Mouse (Mus musculus) embryonic facial prominence, embryonic 13.5 days (tissue): Measurements from ENCODE around the gene Gpx2. TPM values are rescaled to one million over a fixed set of nuclear protein-coding genes. Genes with fewer than 3 reads are reported as not detected.

Experiments used
- ATAC-seq: fragments of 200-750 bp; cut with Nextera tagmentation; 2 replicates; pipeline ENCODE4 v1.8.0; 2017; ENCODE audit warnings: low read depth; ENCODE audit not compliant: insufficient number of reproducible peaks, insufficient read depth, low FRiP score, low TSS enrichment
- H3K27ac ChIP-seq: fragments of 300-500 bp; sonication (generic); 2 replicates; pipeline ENCODE4 v1.5.1; 2015; ENCODE audit warnings: moderate library complexity, mild to moderate bottlenecking, inconsistent platforms
- H3K27me3 ChIP-seq: fragments of 300-500 bp; sonication (generic); 2 replicates; pipeline ENCODE4 v1.6.1; 2015; ENCODE audit warnings: mild to moderate bottlenecking, inconsistent platforms
- H3K36me3 ChIP-seq: fragments of 300-500 bp; sonication (generic); 2 replicates; pipeline ENCODE4 v1.6.1; 2015; ENCODE audit warnings: mild to moderate bottlenecking, inconsistent platforms
- H3K4me1 ChIP-seq: fragments of 300-500 bp; sonication (generic); 2 replicates; pipeline ENCODE4 v1.6.1; 2015; ENCODE audit warnings: inconsistent platforms
- H3K4me2 ChIP-seq: fragments of 300-500 bp; sonication (generic); 2 replicates; pipeline ENCODE4 v1.6.1; 2015; ENCODE audit warnings: moderate library complexity, mild to moderate bottlenecking, inconsistent platforms
- H3K4me3 ChIP-seq: fragments of 300-500 bp; sonication (generic); 2 replicates; pipeline ENCODE4 v1.5.1; 2015; ENCODE audit warnings: mild to moderate bottlenecking, inconsistent platforms
- H3K9ac ChIP-seq: fragments of 300-500 bp; sonication (generic); 2 replicates; pipeline ENCODE4 v1.6.1; 2015; ENCODE audit warnings: mild to moderate bottlenecking, inconsistent platforms
- H3K9me3 ChIP-seq: fragments of 300-500 bp; sonication (generic); 2 replicates; pipeline ENCODE4 v1.6.1; 2016; ENCODE audit warnings: inconsistent platforms
- WGBS: fragments of 180-500 bp; shearing (Covaris S2); methylation state at CpG from one replicate; pipeline ENCODE4 v1.1.7; 2015; ENCODE audit warnings: mixed read lengths; 5-methylcytosine and 5-hydroxymethylcytosine counted together
- polyA plus RNA-seq: library from polyadenylated mRNA; unstranded; fragments of >200 nt; fragmentation: Nextera tagmentation; extraction: Ambion mirVana; gene quantifications from 2 replicates; pipeline ENCODE4 v1.2.1, GENCODE M21; 2015

Gene Gpx2
- 0.97 and 2.5 TPM in 2 replicates for polyA plus RNA-seq

- no peak for ATAC-seq
- H3K27ac ChIP-seq = no peak within 1 kb of the TSS
- H3K4me3 ChIP-seq = no peak within 1 kb of the TSS
- H3K27me3 ChIP-seq = no peaks in the 10 kb centered on the region
- no peak within 1 kb of the TSS for H3K4me2 ChIP-seq
- no peaks in the 10 kb centered on the region for H3K4me1 ChIP-seq
- WGBS = 68% methylated on average over 5 of the region's 5 CpGs
- H3K36me3 ChIP-seq = peaks cover 4% of the 10 kb centered on the region; the same call in 1 of the 2 replicates
- no peaks in the 10 kb centered on the region for H3K9me3 ChIP-seq
- no peak within 1 kb of the TSS for H3K9ac ChIP-seq
Measured at GRCm38 (mm10) chr12:76795350-76795749, at the start of gene Gpx2. Gpx2 (minus strand) TSS chr12:76795554.

- Histone ChIP-seq H3K4me3 (no peak overlapping the region), H3K27me3 (no peaks in the 10 kb centered on the region), H3K4me2 (no peak overlapping the region), H3K4me1 (no peaks in the 10 kb centered on the region), H3K36me3 (0 out of 2 replicates have a peak, but pooled peaks cover 5% of the 10 kb centered on the region), H3K9me3 (no peaks in the 10 kb centered on the region), H3K27ac (no peak overlapping the region), H3K9ac (no peak overlapping the region)
- WGBS = 93% methylated on average over 15 of the region's 15 CpGs
- ATAC-seq = no peak
Measured at GRCm38 (mm10) chr12:76844346-76845061, 49.1 kb upstream of the Gpx2 start.

GRCm38 (mm10) chr12:76840081-76840480, 44.7 kb upstream of the Gpx2 start:
- Histone ChIP-seq H3K4me1 (peaks cover 6% of the 10 kb centered on the region), H3K27me3 (no peaks in the 10 kb centered on the region), H3K36me3 (0 out of 2 replicates have a peak, but pooled peaks cover 5% of the 10 kb centered on the region), H3K9me3 (no peaks in the 10 kb centered on the region), H3K4me2 (no peak overlapping the region), H3K9ac (no peak overlapping the region), H3K4me3 (no peak overlapping the region), H3K27ac (no peak overlapping the region)
- 85% methylated on average over 6 of the region's 6 CpGs for WGBS
- ATAC-seq = no peak

- Histone ChIP-seq H3K4me3 (no peak overlapping the region), H3K27me3 (no peaks in the 10 kb centered on the region), H3K27ac (no peak overlapping the region), H3K9ac (no peak overlapping the region), H3K36me3 (0 out of 2 replicates have a peak, but pooled peaks cover 5% of the 10 kb centered on the region), H3K4me1 (peaks cover 6% of the 10 kb centered on the region), H3K4me2 (no peak overlapping the region), H3K9me3 (no peaks in the 10 kb centered on the region)
- WGBS = 94% methylated on average over 4 of the region's 4 CpGs
- ATAC-seq = no peak
Measured at GRCm38 (mm10) chr12:76839298-76839697, 43.9 kb upstream of the Gpx2 start.

- peak overlapping the region; percentile 77 for H3K4me3 ChIP-seq
- WGBS = 13% methylated on average over 21 of the region's 21 CpGs
- no peaks in the 10 kb centered on the region for H3K9me3 ChIP-seq
- H3K4me2 ChIP-seq = peak overlapping the region; percentile 75
- peak overlapping the region; percentile 74 for H3K27ac ChIP-seq
- H3K9ac ChIP-seq = peak overlapping the region; percentile 80
- no peaks in the 10 kb centered on the region for H3K27me3 ChIP-seq
- H3K36me3 ChIP-seq = 0 out of 2 replicates have a peak, but pooled peaks cover 5% of the 10 kb centered on the region
- peaks cover 6% of the 10 kb centered on the region for H3K4me1 ChIP-seq
- no peak; the same call in 1 of the 2 replicates for ATAC-seq
Measured at GRCm38 (mm10) chr12:76837844-76838650, 42.7 kb upstream of the Gpx2 start.

GRCm38 (mm10) chr12:76837101-76837843, 41.9 kb upstream of the Gpx2 start:
- H3K27ac ChIP-seq = peak overlapping the region; percentile 74
- no peaks in the 10 kb centered on the region for H3K27me3 ChIP-seq
- H3K4me3 ChIP-seq = peak overlapping the region; percentile 77
- H3K9me3 ChIP-seq = no peaks in the 10 kb centered on the region
- H3K4me2 ChIP-seq = peak overlapping the region; percentile 75
- H3K4me1 ChIP-seq = peaks cover 6% of the 10 kb centered on the region
- ATAC-seq = peak; percentile 98
- 0 out of 2 replicates have a peak, but pooled peaks cover 5% of the 10 kb centered on the region for H3K36me3 ChIP-seq
- WGBS = under 1% methylated on average over 43 of the region's 43 CpGs
- H3K9ac ChIP-seq = peak overlapping the region; percentile 80

GRCm38 (mm10) chr12:76832704-76833103, 37.4 kb upstream of the Gpx2 start:
- Histone ChIP-seq H3K36me3 (no peaks in the 10 kb centered on the region), H3K4me2 (no peak overlapping the region), H3K27me3 (no peaks in the 10 kb centered on the region), H3K4me1 (no peaks in the 10 kb centered on the region), H3K9ac (no peak overlapping the region), H3K4me3 (no peak overlapping the region), H3K9me3 (no peaks in the 10 kb centered on the region), H3K27ac (no peak overlapping the region)
- no peak for ATAC-seq
- WGBS = 1% methylated on average over 3 of the region's 3 CpGs

- 71% methylated on average over 4 of the region's 4 CpGs for WGBS
- H3K27me3 ChIP-seq = peaks cover 39% of the 10 kb centered on the region
- no peak overlapping the region for H3K4me2 ChIP-seq
- H3K36me3 ChIP-seq = no peaks in the 10 kb centered on the region
- H3K9me3 ChIP-seq = no peaks in the 10 kb centered on the region
- H3K4me1 ChIP-seq = peaks cover 19% of the 10 kb centered on the region
- no peak overlapping the region for H3K27ac ChIP-seq
- no peak overlapping the region for H3K9ac ChIP-seq
- ATAC-seq = no peak
- H3K4me3 ChIP-seq = no peak overlapping the region
Measured at GRCm38 (mm10) chr12:76825283-76825682, 29.9 kb upstream of the Gpx2 start.

- H3K36me3 ChIP-seq = no peaks in the 10 kb centered on the region
Measured at GRCm38 (mm10) chr12:76822651-76823041, 27.3 kb upstream of the Gpx2 start, which contains the start of gene Rab15. Rab15 (minus strand) TSS chr12:76822908.

GRCm38 (mm10) chr12:76822002-76822650, 26.8 kb upstream of the Gpx2 start:
- Histone ChIP-seq H3K9me3 (no peaks in the 10 kb centered on the region), H3K27me3 (peaks cover 40% of the 10 kb centered on the region), H3K9ac (peak overlapping the region; percentile 87), H3K36me3 (no peaks in the 10 kb centered on the region), H3K4me3 (peak overlapping the region; percentile 75), H3K27ac (peak overlapping the region; percentile 22; the same call in 1 of the 2 replicates), H3K4me1 (peaks cover 41% of the 10 kb centered on the region), H3K4me2 (peak overlapping the region; percentile 83)
- ATAC-seq = peak; percentile 40
- WGBS = under 1% methylated on average over 66 of the region's 66 CpGs

More at GRCm38 (mm10) chr12:76822651-76823041, 27.3 kb upstream of the Gpx2 start, which contains the start of gene Rab15:
- Histone ChIP-seq H3K4me3 (peak within 1 kb of the TSS; percentile 75), H3K4me1 (peaks cover 36% of the 10 kb centered on the region), H3K27ac (peak within 1 kb of the TSS; percentile 22; the same call in 1 of the 2 replicates), H3K9me3 (no peaks in the 10 kb centered on the region), H3K4me2 (peak within 1 kb of the TSS; percentile 83), H3K9ac (peak within 1 kb of the TSS; percentile 87), H3K27me3 (peaks cover 40% of the 10 kb centered on the region)
- 2% methylated on average over 17 of the region's 17 CpGs for WGBS
- ATAC-seq = peak; percentile 18; the same call in 1 of the 2 replicates
